Mouse (Mus musculus) layer of hippocampus, adult 18-20 months (tissue): ENCODE results near the gene Zbtb5. TPM values are rescaled to one million over a fixed set of nuclear protein-coding genes. Genes with fewer than 3 reads are reported as not detected.
"Not testable (repeated sequence)": the region's sequence is repeated elsewhere in the genome, so short reads cannot be mapped to it uniquely, and the experiment has no call there.

Experiments
- DNase-seq, 2 experiments: peaks; one replicate each; pipeline ENCODE4 v3.0.0; 2022; ENCODE audit warnings: low spot score in 2 of 2
- total RNA-seq, 2 experiments: library from RNA; stranded (reverse); gene quantifications; 2 replicates each; pipeline ENCODE4 v1.2.3; 2021

Zbtb5 gene
- total RNA-seq, 2 experiments from 2014 or later = 8.3 to 8.8 TPM

DNA sequence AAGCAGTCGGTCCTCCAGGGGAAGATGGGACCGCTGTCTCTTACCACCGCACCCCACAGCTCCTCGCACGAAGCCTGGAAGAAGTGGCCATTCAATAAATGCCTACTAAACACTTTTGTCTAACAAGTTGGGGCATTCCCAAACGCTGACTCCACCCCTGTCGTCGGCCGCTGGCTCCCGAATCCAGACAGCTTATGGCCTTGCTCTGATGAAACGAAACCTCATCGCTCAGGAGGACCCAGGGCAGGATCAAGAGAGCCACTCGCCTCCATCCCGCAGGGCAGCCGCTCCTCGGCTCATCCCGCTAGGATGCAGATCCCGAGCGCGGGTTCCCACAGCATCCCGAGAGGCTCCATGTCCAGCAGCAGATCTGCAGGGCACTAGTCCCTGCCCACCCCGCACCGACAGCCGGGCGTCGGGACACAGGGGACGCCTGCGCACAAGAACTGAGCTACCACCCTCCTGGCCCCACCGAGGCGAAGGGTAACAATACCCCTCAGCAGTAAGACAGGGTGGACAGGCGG is 569 bp downstream of the Zbtb5 start:
- DNase-seq = no peak

DNA sequence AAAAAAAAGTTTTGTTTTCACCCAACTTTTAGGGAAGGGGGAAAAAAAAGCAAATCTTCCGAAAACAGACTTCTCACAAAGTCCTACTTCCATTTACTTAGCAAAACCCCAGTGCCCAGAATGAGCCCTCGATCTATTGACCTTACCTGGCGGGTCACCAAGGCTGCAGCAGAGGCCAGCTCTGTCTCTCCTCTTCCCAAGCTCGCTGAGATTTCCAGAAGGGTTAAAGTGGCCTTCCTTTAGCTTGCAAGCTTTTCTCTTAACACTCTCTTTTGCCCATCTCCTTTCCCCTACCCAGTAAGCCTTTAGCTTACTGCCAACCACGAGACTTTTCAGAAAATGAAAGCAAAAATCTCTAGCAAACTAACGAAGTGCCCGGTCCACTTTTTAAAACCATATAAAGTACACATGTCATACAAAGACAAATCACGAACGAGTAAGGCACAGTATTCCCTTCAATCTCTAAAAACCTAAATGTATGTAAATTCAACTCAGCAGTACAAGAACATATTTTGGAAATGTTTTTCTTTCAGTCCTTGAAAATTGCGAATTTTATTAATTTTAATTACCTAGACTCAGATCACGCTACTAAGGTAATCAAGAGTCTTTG is 1.3 kb downstream of the Zbtb5 start:
- no peak for DNase-seq

GRCm38 (mm10) chr4:45005452-45005851 is 6.8 kb downstream of the Zbtb5 start:
- no peak for DNase-seq

DNA sequence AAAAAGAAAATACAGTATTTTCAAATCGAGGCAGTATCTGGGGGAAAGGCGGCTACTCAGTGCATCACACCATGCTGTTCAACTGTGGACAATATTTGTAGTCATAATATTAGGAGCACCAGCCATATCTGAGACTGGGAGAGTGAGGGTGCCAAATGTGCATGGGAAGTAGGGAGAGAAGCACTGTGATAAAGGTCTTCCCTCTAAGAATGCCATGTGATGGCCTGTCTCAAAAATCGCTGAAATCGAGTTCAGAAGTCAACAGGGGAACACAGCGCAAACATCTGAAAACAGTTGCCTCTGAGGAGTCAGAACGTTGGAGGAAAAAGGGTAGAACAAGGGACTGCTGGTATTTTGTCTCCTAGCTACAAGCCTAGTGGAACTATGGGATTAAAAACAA is 12.2 kb downstream of the Zbtb5 start:
- no peak for DNase-seq

GRCm38 (mm10) chr4:44998071-44998470 is 14.1 kb downstream of the Zbtb5 start:
- DNase-seq = no peak

DNA sequence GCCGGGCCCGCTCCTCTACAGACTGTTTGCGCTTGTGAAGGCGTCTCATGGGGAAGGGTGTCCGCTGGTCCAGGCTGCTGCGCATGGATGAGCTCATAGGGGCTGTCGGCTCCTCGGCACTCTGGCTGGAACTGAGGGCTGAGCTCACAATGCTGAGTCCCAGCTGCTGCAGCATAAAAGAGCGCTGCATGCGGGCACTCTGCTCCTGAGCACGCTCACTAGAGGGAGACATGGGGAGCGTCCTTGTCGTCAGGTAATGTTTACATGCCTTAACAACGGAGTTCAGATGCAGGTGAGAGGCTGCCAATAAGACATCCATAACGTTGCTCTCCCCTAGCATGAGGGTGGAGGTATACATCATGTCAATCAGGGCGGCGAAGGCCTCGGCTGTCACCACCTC is 17.4 kb downstream of the Zbtb5 start:
- DNase-seq = no peak

DNA sequence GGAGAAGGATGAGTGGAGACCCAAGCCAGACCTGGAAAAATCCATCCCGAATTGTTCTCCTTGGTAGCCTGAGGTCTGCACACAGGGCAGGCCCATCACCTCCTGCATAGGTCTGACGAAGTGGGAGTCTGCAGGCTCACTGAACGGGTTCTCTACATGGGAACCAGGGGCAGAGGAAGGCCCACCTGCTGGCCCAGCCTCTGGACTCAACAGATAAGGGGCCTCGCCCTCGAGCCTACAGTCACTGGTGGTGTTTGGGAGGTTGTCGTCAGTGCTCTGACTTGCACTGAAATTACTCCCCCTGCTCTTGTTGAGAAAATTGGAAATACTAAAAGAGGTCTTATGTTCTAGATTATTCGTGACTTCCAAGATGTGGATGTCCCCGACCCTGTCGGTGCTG is 18.4 kb downstream of the Zbtb5 start:
- no peak for DNase-seq

GRCm38 (mm10) chr4:44993179-44993578 is 19.0 kb downstream of the Zbtb5 start:
- DNase-seq = not testable (repeated sequence)

GRCm38 (mm10) chr4:44992330-44992729 is 19.9 kb downstream of the Zbtb5 start:
- not testable (repeated sequence) for DNase-seq

GRCm38 (mm10) chr4:44990560-44990959 is 21.7 kb downstream of the Zbtb5 start:
- DNase-seq = no peak

GRCm38 (mm10) chr4:44983131-44983740 is 29.0 kb downstream of the Zbtb5 start:
- DNase-seq = no peak

DNA sequence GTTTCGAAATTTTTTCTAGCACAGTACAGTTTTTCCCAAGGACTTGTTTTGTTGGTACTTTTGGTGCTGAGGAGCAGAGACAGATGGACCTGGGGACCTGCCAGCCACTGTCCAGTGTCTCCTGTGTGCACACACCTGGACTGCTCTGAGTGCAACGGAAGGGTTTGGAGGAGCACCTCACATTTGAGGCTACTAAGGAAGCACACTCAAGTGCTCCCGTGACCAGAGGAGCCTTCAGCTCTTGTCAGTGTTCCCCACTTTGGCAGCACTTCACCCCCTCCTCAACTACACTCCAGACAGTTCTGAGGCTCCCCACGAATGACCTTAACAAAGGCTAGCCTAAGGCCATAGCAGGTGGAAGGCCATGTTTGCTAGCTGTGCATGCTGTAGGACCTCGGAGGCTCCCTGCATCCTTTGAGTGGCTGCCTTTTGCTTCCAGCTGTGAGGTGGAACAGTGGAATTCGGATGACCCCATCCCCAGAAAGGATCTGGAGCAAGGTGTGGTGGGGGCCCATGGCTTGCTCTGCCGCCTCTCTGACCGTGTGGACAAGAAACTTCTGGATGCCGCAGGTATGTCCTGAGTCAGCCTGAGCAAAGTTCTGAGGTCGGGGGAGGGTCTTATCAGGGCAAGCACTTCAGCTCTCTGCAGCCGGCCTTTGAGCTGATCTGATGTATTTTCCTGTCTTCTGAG is 29.6 kb downstream of the Zbtb5 start:
- no peak for DNase-seq

DNA sequence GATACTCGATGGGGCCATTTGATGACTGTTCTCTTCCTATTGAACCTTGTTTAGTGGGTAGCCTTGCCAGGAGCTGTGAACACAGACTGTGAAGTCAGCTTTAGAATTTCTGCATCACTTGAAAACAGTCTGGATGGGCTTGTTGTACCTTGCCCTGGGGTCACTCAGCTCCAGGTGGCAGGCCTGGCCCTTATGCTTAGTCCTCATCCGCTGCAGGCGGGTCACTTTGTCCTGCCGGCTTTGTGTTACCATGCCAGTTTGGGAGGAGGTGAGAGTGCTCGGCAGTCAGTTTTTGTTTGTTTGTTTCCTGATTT is 30.3 kb downstream of the Zbtb5 start:
- no peak for DNase-seq

DNA sequence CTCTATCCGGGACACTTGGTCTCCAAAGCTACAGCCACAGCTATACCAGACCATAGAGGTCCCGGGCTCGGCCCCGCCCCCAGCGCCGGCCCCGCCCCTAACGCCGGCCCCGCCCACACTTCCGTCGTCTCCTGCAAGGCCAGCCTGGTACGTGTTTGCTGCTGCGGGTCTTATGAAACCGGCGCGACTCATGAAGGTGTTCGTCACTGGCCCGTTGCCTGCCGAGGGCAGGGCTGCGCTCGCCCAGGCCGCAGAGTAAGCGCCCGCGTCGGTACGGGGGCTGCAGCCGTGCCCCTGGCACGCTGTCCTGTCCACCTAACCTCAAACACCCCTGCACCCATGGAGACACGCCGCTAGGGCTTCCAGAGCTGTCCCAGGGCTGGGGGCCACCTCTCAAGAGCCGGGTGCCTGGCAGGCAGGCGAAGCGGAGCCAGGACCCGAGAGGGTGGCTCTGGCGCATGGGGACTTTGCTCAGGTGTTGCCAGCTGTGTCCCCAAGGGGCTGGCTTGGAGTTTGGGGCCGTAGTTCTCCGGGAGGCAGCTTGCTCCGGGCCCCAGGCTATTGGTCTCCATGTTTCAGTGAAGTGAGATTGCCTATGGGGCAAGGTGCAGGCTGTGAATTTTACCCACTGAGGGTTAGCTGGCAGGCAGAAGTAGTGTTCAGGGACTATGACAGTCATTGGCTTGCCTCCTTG is 30.8 kb downstream of the Zbtb5 start, which contains the start of gene Grhpr:
Grhpr (plus strand) TSS at position 116 of the 694 bp plus-strand sequence.
- peak; percentile 50 to 76 for DNase-seq

GRCm38 (mm10) chr4:44979794-44980338 is 32.3 kb downstream of the Zbtb5 start:
- no peak for DNase-seq

DNA sequence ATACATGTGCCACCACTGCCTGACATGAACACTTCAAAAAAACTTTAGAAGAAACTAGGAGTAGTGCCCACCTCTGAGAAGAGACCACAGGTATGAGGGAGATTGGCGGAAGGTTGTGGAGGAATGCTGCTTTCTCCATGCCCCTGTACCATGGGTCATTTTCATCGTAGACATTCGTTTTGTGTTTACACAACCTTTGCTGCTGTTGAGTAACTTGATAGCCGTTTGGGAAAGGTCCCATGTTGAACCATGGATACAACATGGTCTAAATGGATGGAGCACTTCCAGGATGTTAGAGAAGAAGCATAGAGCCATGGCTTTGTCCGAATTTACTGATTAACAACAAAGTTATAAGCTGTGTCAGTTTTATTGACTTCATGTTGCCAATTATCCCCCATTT is 34.0 kb downstream of the Zbtb5 start:
- no peak for DNase-seq

DNA sequence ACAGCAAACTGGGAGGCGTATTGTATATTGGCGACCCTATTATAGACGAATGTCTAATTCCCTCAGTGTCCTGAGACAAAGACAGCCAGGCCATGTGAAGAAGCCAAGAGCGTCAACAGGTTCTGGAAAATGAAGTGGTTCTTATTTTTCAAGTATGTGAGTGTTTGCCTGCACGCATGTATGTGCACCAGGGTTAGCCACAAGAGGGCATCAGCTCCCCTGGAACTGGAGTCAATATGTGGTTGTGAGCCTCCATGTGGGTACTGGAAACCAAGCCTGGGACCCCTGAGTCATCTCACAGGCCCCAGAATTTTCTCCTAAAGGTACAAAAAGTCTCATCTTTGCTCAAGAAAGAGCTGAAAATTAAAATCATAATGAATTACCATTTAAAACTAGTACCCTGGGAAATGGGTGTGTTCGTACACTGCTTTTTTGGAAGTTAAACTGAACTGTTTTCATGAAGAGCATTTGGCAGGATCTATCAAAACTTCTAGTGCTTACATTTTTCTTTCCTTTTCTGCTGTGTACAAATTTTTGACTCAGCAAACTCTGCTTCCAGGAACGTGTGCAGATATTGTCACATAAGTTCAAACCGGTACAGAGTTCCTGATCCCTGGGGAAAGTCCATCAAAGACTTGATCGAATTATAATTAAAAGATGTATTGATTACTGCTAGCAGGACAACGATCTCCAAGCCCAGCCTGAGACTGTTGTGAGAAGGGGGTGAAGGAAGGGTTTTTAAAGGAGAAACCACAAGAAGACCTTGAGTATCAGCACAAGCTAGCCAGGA is 35.1 kb downstream of the Zbtb5 start:
- DNase-seq = no peak

DNA sequence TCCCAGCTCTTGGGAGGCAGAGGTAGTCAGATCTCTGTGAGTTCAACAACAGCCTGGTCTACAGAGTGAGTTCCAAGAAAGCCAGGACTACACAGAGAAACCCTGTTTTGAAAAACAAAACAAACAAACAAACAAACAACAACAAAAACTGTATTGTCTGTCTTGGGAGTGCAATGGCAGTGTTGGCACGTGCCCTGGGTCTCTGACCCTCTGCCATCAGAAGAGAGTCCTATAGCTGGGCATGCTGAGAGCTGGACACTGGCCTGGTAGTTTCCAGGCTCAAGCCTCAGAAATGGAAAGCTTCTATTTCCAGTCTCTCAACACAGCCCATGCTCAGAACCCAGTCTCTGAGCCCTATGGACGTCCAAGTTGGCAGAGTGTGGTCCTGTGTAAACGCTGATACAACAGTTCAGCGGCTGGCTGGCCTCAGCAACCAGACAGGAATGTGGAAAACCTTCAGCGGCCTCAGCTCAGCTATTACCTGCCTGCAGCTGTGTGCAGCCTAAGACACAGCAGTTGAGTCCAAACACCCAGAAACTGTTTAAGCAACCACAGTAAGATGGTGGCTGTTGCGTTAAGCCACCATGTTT is 36.1 kb downstream of the Zbtb5 start:
- DNase-seq = no peak

GRCm38 (mm10) chr4:44974331-44974730 is 37.9 kb downstream of the Zbtb5 start:
- DNase-seq = no peak

DNA sequence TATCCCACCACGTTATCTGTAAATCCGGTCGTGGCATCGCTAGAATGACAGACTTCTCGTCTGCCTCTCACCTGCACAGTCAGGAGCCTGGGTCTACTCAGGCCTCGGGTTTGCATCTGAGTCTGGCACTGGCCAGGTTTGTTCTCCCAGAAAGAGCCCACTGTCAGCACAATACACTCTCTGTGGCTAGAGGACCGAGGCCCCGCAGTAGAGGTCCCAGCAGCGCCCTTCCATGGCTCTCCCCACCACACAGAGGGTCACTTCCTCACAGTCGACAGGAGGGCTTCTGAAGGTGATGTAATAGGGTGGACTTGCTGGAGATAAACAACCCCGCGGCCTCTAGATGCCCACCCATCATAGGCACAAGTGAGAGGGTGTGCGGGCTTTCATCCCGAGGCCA is 38.3 kb downstream of the Zbtb5 start:
- no peak for DNase-seq
